Mouse (Mus musculus): ENCODE measurements around the gene Ece2. TPM values are rescaled to one million over a fixed set of nuclear protein-coding genes. Genes with fewer than 3 reads are reported as not detected.

Gene Ece2
- polyA plus RNA-seq, 1 experiment from 2014 or later, result 5.9 TPM

- H3K27me3 ChIP-seq, result no peaks in the 10 kb centered on the region
- peak overlapping the region; percentile 95 for H3K27ac ChIP-seq
- H3K36me3 ChIP-seq, result peaks cover 36% of the 10 kb centered on the region
- peak overlapping the region; percentile 96 for H3K9ac ChIP-seq (replicated peaks)
- peak overlapping the region; percentile 99 for H3K4me2 ChIP-seq
- ATAC-seq (ENCODE audit: insufficient number of reproducible peaks, insufficient read depth, low FRiP score, low TSS enrichment, low read depth), result peak; percentile 95
- no peaks in the 10 kb centered on the region for H3K9me3 ChIP-seq
- WGBS, result under 1% methylated on average over 29 of the region's 38 CpGs
- H3K4me3 ChIP-seq (replicated peaks), result peak overlapping the region; percentile 99
- H3K4me1 ChIP-seq (replicated peaks), result peaks cover 19% of the 10 kb centered on the region
Measured at GRCm38 (mm10) chr16:20672500-20672902, 42.9 kb downstream of the Ece2 start.

- Histone ChIP-seq H3K4me3 (replicated peaks) (peak overlapping the region; percentile 99), H3K36me3 (peaks cover 42% of the 10 kb centered on the region), H3K27me3 (no peaks in the 10 kb centered on the region), H3K4me2 (peak overlapping the region; percentile 99), H3K9me3 (no peaks in the 10 kb centered on the region), H3K27ac (peak overlapping the region; percentile 95), H3K4me1 (replicated peaks) (peaks cover 19% of the 10 kb centered on the region), H3K9ac (replicated peaks) (peak overlapping the region; percentile 96)
- peak; percentile 72 for ATAC-seq (ENCODE audit: insufficient number of reproducible peaks, insufficient read depth, low FRiP score, low TSS enrichment, low read depth)
- under 1% methylated on average over 57 of the region's 78 CpGs for WGBS
Measured at GRCm38 (mm10) chr16:20672965-20673705, 43.5 kb downstream of the Ece2 start.

GRCm38 (mm10) chr16:20673706-20674303, 44.2 kb downstream of the Ece2 start:
- H3K4me1 ChIP-seq (replicated peaks), result peaks cover 19% of the 10 kb centered on the region
- WGBS, result 6% methylated on average over 14 of the region's 14 CpGs
- peak overlapping the region; percentile 96 for H3K9ac ChIP-seq (replicated peaks)
- H3K27ac ChIP-seq, result peak overlapping the region; percentile 95
- H3K4me3 ChIP-seq (replicated peaks), result peak overlapping the region; percentile 99
- peak overlapping the region; percentile 99 for H3K4me2 ChIP-seq
- ATAC-seq (ENCODE audit: insufficient number of reproducible peaks, insufficient read depth, low FRiP score, low TSS enrichment, low read depth), result no peak
- H3K36me3 ChIP-seq, result peaks cover 49% of the 10 kb centered on the region
- no peaks in the 10 kb centered on the region for H3K27me3 ChIP-seq
- H3K9me3 ChIP-seq, result no peaks in the 10 kb centered on the region

GRCm38 (mm10) chr16:20675213-20675612, 45.6 kb downstream of the Ece2 start:
- H3K4me3 ChIP-seq (replicated peaks), result no peak overlapping the region
- H3K4me2 ChIP-seq, result peak overlapping the region; percentile 99; the same call in 1 of the 2 replicates

GRCm38 (mm10) chr16:20676702-20677101, 47.1 kb downstream of the Ece2 start:
- Histone ChIP-seq H3K27me3 (no peaks in the 10 kb centered on the region), H3K9ac (replicated peaks) (no peak overlapping the region), H3K27ac (no peak overlapping the region), H3K4me1 (replicated peaks) (peaks cover 19% of the 10 kb centered on the region), H3K9me3 (no peaks in the 10 kb centered on the region), H3K4me3 (replicated peaks) (no peak overlapping the region), H3K4me2 (no peak overlapping the region), H3K36me3 (peaks cover 78% of the 10 kb centered on the region)
- no peak for ATAC-seq (ENCODE audit: insufficient number of reproducible peaks, insufficient read depth, low FRiP score, low TSS enrichment, low read depth)
- WGBS, result 76% methylated on average over 4 of the region's 4 CpGs

More at GRCm38 (mm10) chr16:20675213-20675612, 45.6 kb downstream of the Ece2 start:
- WGBS, result 91% methylated on average over 6 of the region's 6 CpGs
- H3K27me3 ChIP-seq, result no peaks in the 10 kb centered on the region
- H3K4me1 ChIP-seq (replicated peaks), result peaks cover 19% of the 10 kb centered on the region
- no peak overlapping the region for H3K9ac ChIP-seq (replicated peaks)
- ATAC-seq (ENCODE audit: insufficient number of reproducible peaks, insufficient read depth, low FRiP score, low TSS enrichment, low read depth), result no peak
- H3K9me3 ChIP-seq, result no peaks in the 10 kb centered on the region
- no peak overlapping the region for H3K27ac ChIP-seq
- H3K36me3 ChIP-seq, result peaks cover 63% of the 10 kb centered on the region

GRCm38 (mm10) chr16:20677380-20677779, 47.8 kb downstream of the Ece2 start:
- Histone ChIP-seq H3K4me1 (replicated peaks) (peaks cover 15% of the 10 kb centered on the region), H3K9ac (replicated peaks) (0 out of 2 replicates have a peak overlapping the region, but pooled peaks have one; percentile 8), H3K27ac (no peak overlapping the region), H3K4me3 (replicated peaks) (no peak overlapping the region), H3K36me3 (peaks cover 84% of the 10 kb centered on the region), H3K4me2 (no peak overlapping the region), H3K27me3 (no peaks in the 10 kb centered on the region), H3K9me3 (no peaks in the 10 kb centered on the region)
- 83% methylated on average over 5 of the region's 5 CpGs for WGBS
- no peak for ATAC-seq (ENCODE audit: insufficient number of reproducible peaks, insufficient read depth, low FRiP score, low TSS enrichment, low read depth)

- Histone ChIP-seq H3K27ac (no peak overlapping the region), H3K27me3 (no peaks in the 10 kb centered on the region), H3K9me3 (no peaks in the 10 kb centered on the region), H3K9ac (replicated peaks) (no peak overlapping the region), H3K4me1 (replicated peaks) (peaks cover 15% of the 10 kb centered on the region), H3K4me2 (no peak overlapping the region), H3K36me3 (peaks cover 92% of the 10 kb centered on the region), H3K4me3 (replicated peaks) (no peak overlapping the region)
- no peak for ATAC-seq (ENCODE audit: insufficient number of reproducible peaks, insufficient read depth, low FRiP score, low TSS enrichment, low read depth)
- 89% methylated on average over 10 of the region's 10 CpGs for WGBS
Measured at GRCm38 (mm10) chr16:20677974-20678675, 48.5 kb downstream of the Ece2 start.

- peaks cover 67% of the 10 kb centered on the region for H3K36me3 ChIP-seq
Measured at GRCm38 (mm10) chr16:20690774-20691173, 61.1 kb downstream of the Ece2 start.

GRCm38 (mm10) chr16:20691617-20692016, 62.0 kb downstream of the Ece2 start:
- H3K27ac ChIP-seq, result no peak overlapping the region; the same call in 1 of the 2 replicates
- no peak for ATAC-seq (ENCODE audit: insufficient number of reproducible peaks, insufficient read depth, low FRiP score, low TSS enrichment, low read depth)
- no peaks in the 10 kb centered on the region for H3K9me3 ChIP-seq
- no peak overlapping the region for H3K4me3 ChIP-seq (replicated peaks)
- WGBS, result 70% methylated on average over 1 of the region's 1 CpGs
- H3K27me3 ChIP-seq, result peaks cover 15% of the 10 kb centered on the region; the same call in 1 of the 2 replicates
- peaks cover 59% of the 10 kb centered on the region for H3K36me3 ChIP-seq
- peaks cover 31% of the 10 kb centered on the region for H3K4me1 ChIP-seq (replicated peaks)
- H3K4me2 ChIP-seq, result no peak overlapping the region
- H3K9ac ChIP-seq (replicated peaks), result no peak overlapping the region

More at GRCm38 (mm10) chr16:20690774-20691173, 61.1 kb downstream of the Ece2 start:
- Histone ChIP-seq H3K9me3 (no peaks in the 10 kb centered on the region), H3K4me3 (replicated peaks) (no peak overlapping the region), H3K27ac (no peak overlapping the region), H3K4me2 (no peak overlapping the region), H3K9ac (replicated peaks) (no peak overlapping the region), H3K27me3 (peaks cover 9% of the 10 kb centered on the region; the same call in 1 of the 2 replicates), H3K4me1 (replicated peaks) (peaks cover 23% of the 10 kb centered on the region)
- no peak for ATAC-seq (ENCODE audit: insufficient number of reproducible peaks, insufficient read depth, low FRiP score, low TSS enrichment, low read depth)
- WGBS, result 93% methylated on average over 3 of the region's 3 CpGs

GRCm38 (mm10) chr16:20692241-20692965, 62.8 kb downstream of the Ece2 start:
- H3K4me3 ChIP-seq (replicated peaks), result no peak overlapping the region
- H3K9ac ChIP-seq (replicated peaks), result no peak overlapping the region
- 34% methylated on average over 16 of the region's 16 CpGs for WGBS
- H3K4me2 ChIP-seq, result peak overlapping the region; percentile 77
- peaks cover 16% of the 10 kb centered on the region; the same call in 1 of the 2 replicates for H3K27me3 ChIP-seq
- ATAC-seq (ENCODE audit: insufficient number of reproducible peaks, insufficient read depth, low FRiP score, low TSS enrichment, low read depth), result no peak
- H3K9me3 ChIP-seq, result no peaks in the 10 kb centered on the region
- peaks cover 32% of the 10 kb centered on the region for H3K4me1 ChIP-seq (replicated peaks)
- peak overlapping the region; percentile 14; the same call in 1 of the 2 replicates for H3K27ac ChIP-seq
- peaks cover 51% of the 10 kb centered on the region for H3K36me3 ChIP-seq

Measured in limb, embryonic 12.5 days (tissue).